Mouse (Mus musculus) thymus, adult 2 months (tissue): ENCODE data around the gene Il17re.

Experiments
- CTCF ChIP-seq: fragments of 200-500 bp; IDR thresholded peaks from 2 replicates; pipeline ENCODE4 v1.5.1; 2012; ENCODE audit warnings: mild to moderate bottlenecking, control low read depth, low read length, moderate library complexity, borderline replicate concordance; ENCODE audit not compliant: control insufficient read depth, poor library complexity, insufficient read depth; ENCODE audit errors: extremely low read depth
- POLR2A ChIP-seq: fragments of 200-500 bp; IDR thresholded peaks from 2 replicates; pipeline ENCODE4 v1.6.1; 2012; ENCODE audit warnings: mild to moderate bottlenecking, low read length, control low read depth, moderate library complexity; ENCODE audit not compliant: control insufficient read depth, poor library complexity, insufficient read depth; ENCODE audit errors: extremely low read depth

GRCm38 (mm10) chr6:113471297-113471936 lies 13.1 kb downstream of the Il17re start, which contains the start of gene Il17rc:
- TF ChIP-seq POLR2A: no peak
- no peak for TF ChIP-seq CTCF
